Mouse (Mus musculus): ENCODE results near the gene Nsun6.

DNA sequence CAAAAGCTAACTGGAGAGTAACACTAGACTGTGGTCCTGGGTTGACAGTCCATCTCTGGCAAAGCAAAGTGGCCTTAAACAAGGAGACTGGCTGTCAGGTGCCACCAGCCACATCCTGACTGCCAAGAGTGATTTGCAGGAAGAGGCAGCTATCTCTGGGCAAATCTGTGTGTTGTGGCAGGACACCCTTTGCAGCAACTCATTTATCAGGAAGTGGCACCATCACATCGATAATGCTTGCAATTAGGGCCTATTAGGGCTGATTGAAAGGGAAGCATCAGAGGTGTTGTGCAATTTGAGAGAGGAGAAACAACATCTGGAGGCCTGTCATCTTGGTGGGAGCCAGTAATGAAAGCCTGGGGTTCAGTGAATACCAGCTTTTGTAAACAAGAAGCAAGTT, 49.5 kb upstream of the Nsun6 start:
- TF ChIP-seq CTCF (IDR thresholded peaks at IDR 0.05) = no peak
- no peak for TF ChIP-seq EP300 (IDR thresholded peaks at IDR 0.05; ENCODE audit: insufficient read depth, low read depth, low read length)
- no peak for TF ChIP-seq POLR2A (IDR thresholded peaks at IDR 0.05; ENCODE audit: insufficient read depth, low read depth, low read length)

Data from heart, adult 2 months (tissue).